Mouse (Mus musculus): ENCODE data around the gene Smarcad1. TPM values are rescaled to one million over a fixed set of nuclear protein-coding genes. Genes with fewer than 3 reads are reported as not detected.

Gene Smarcad1
- polyA plus RNA-seq, 1 experiment from 2014 or later = 86.5 TPM

DNA sequence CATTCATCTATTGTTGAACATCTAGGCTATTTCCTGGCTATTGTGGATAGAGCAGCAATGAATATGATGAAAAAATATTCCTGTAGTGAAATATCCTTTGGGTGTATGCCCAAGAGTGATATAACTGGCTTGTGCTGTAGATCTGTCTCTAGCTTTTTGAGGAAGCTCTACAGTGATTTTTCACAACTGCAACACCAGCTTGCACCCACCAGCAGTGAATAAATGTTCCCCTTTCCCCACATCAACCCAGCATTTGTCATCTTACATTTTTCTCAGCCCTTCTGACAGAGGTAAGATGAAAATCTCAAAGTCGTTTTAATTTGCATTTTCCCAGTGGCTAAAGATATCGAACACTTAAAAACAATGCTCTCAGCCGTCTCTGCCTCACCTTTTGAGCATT lies 111.2 kb downstream of the Smarcad1 start:
- H3K27ac ChIP-seq (ENCODE audit: low read depth, low read length) = no peak overlapping the region
- no peaks in the 10 kb centered on the region for H3K36me3 ChIP-seq (ENCODE audit: control insufficient read depth, insufficient read depth, low read length)
- H3K27me3 ChIP-seq (ENCODE audit: control insufficient read depth, insufficient read depth, low read length) = no peaks in the 10 kb centered on the region
- peaks cover 3% of the 10 kb centered on the region; the same call in 1 of the 2 replicates for H3K4me1 ChIP-seq (ENCODE audit: control insufficient read depth, insufficient read depth, low read length)
- no peak overlapping the region for H3K9ac ChIP-seq (replicated peaks; ENCODE audit: low read depth, low read length)
- H3K9me3 ChIP-seq (ENCODE audit: control insufficient read depth, low read length) = no peaks in the 10 kb centered on the region
- no peak for ATAC-seq (ENCODE audit: low read depth)
- 85% methylated on average over 3 of the region's 3 CpGs for WGBS
- no peak overlapping the region for H3K4me2 ChIP-seq (ENCODE audit: low read depth, low read length)
- no peak overlapping the region for H3K4me3 ChIP-seq (ENCODE audit: low read depth, low read length)

DNA sequence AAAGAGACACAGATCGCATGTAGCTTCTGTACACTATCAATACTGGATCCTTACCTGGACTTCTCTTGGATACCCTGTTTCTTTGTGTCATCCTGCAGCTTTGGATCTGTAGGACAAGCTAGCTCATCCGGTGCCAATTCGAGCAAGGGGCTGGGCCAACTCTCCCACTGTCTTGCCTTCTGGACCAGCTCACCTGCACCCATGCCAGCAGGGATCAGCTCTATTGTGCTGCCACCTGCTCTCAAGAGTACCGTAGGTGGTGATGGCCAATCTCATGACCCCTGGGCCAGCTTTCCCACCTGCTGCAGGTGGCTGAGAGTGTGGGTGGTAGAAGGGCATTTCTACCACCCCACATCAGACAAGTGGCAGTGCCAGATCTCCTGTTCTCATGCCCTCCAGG lies 114.7 kb downstream of the Smarcad1 start:
- 95% methylated on average over 4 of the region's 4 CpGs for WGBS
- Histone ChIP-seq H3K9ac (replicated peaks; ENCODE audit: low read depth, low read length) (no peak overlapping the region), H3K9me3 (ENCODE audit: control insufficient read depth, low read length) (no peaks in the 10 kb centered on the region), H3K36me3 (ENCODE audit: control insufficient read depth, insufficient read depth, low read length) (no peaks in the 10 kb centered on the region), H3K4me3 (ENCODE audit: low read depth, low read length) (no peak overlapping the region), H3K4me2 (ENCODE audit: low read depth, low read length) (no peak overlapping the region), H3K27ac (ENCODE audit: low read depth, low read length) (no peak overlapping the region), H3K27me3 (ENCODE audit: control insufficient read depth, insufficient read depth, low read length) (no peaks in the 10 kb centered on the region), H3K4me1 (ENCODE audit: control insufficient read depth, insufficient read depth, low read length) (no peaks in the 10 kb centered on the region)
- no peak for ATAC-seq (ENCODE audit: low read depth)

DNA sequence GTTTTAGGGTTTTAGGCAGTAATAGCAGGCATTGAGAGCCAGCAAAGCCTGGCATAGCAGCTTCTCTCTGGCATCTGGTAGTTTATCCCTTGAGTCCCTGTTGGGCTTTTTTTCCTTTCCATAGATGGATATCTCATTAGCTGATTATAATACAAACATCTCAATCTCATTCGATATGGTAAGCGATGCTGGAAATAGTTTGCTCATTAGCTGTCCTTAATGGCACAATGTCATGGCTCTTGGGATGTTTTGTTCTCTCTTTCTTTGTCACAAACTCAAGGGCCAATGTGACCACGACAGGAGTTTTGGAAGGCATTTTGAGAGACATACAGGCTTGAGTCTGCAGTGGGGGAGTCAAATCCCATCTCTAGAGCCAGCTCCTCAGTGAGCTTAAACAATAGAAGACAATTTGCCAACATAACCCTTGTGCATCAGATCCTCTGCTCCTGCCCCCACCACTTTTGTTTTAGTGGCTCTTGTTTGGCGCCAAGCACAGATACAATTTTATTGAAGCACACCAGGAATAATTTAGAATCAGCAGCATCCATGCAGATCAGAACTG lies 117.1 kb downstream of the Smarcad1 start:
- ATAC-seq (ENCODE audit: low read depth) = no peak
- no peaks in the 10 kb centered on the region for H3K4me1 ChIP-seq (ENCODE audit: control insufficient read depth, insufficient read depth, low read length)
- no peaks in the 10 kb centered on the region for H3K36me3 ChIP-seq (ENCODE audit: control insufficient read depth, insufficient read depth, low read length)

DNA sequence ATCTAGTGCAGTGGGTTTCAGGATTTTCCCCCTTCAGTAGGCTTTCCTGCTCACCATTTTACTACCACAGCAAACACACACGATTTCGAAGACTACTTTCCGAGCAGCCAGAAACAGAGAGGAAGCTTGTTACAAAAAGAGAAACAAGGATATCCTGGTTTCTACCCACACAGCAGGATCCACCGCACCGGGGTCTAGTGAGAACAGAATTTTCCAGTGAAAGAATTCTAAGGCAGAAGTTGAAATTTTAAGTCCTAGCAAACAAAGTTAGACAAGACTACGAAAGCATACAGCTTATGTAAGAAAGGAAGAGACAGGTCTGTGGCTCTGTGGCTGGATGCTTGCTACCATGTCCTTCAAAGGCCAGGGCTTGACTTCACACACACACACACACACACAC lies 121.8 kb downstream of the Smarcad1 start:
- Histone ChIP-seq H3K4me3 (ENCODE audit: low read depth, low read length) (no peak overlapping the region), H3K4me1 (ENCODE audit: control insufficient read depth, insufficient read depth, low read length) (no peaks in the 10 kb centered on the region), H3K4me2 (ENCODE audit: low read depth, low read length) (no peak overlapping the region), H3K27ac (ENCODE audit: low read depth, low read length) (no peak overlapping the region), H3K9ac (replicated peaks; ENCODE audit: low read depth, low read length) (no peak overlapping the region), H3K27me3 (ENCODE audit: control insufficient read depth, insufficient read depth, low read length) (no peaks in the 10 kb centered on the region), H3K9me3 (ENCODE audit: control insufficient read depth, low read length) (no peaks in the 10 kb centered on the region), H3K36me3 (ENCODE audit: control insufficient read depth, insufficient read depth, low read length) (no peaks in the 10 kb centered on the region)
- WGBS = 81% methylated on average over 6 of the region's 6 CpGs
- no peak for ATAC-seq (ENCODE audit: low read depth)

More for the DNA sequence above, 117.1 kb downstream of the Smarcad1 start:
- Histone ChIP-seq H3K9me3 (ENCODE audit: control insufficient read depth, low read length) (no peaks in the 10 kb centered on the region), H3K27ac (ENCODE audit: low read depth, low read length) (no peak overlapping the region), H3K4me3 (ENCODE audit: low read depth, low read length) (no peak overlapping the region), H3K9ac (replicated peaks; ENCODE audit: low read depth, low read length) (no peak overlapping the region), H3K27me3 (ENCODE audit: control insufficient read depth, insufficient read depth, low read length) (no peaks in the 10 kb centered on the region), H3K4me2 (ENCODE audit: low read depth, low read length) (no peak overlapping the region)
- 68% methylated on average over 4 of the region's 4 CpGs for WGBS

DNA sequence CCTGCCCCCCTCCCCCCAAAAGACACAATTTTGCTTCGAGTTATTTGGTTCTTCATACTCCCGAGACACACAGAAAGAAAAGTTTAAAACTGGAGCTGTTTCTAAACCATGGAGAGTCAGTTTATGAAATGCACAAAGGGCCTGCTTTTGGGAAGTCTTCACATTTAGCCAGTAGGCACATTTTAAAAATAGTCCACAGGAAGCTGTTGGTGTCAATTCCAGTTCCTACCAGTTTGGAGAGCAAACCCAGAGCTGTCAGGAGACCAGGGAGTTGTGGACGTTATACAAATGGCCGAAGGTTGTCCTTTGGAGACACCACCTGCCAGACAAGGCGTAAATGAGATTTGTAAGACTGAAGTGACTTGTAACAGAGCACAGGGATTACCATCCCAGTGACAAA lies 122.6 kb downstream of the Smarcad1 start:
- ATAC-seq (ENCODE audit: low read depth) = no peak
- Histone ChIP-seq H3K27ac (ENCODE audit: low read depth, low read length) (no peak overlapping the region), H3K4me1 (ENCODE audit: control insufficient read depth, insufficient read depth, low read length) (no peaks in the 10 kb centered on the region), H3K4me2 (ENCODE audit: low read depth, low read length) (no peak overlapping the region), H3K36me3 (ENCODE audit: control insufficient read depth, insufficient read depth, low read length) (no peaks in the 10 kb centered on the region), H3K4me3 (ENCODE audit: low read depth, low read length) (no peak overlapping the region), H3K27me3 (ENCODE audit: control insufficient read depth, insufficient read depth, low read length) (no peaks in the 10 kb centered on the region), H3K9ac (replicated peaks; ENCODE audit: low read depth, low read length) (no peak overlapping the region), H3K9me3 (ENCODE audit: control insufficient read depth, low read length) (no peaks in the 10 kb centered on the region)
- 70% methylated on average over 5 of the region's 5 CpGs for WGBS

Other genes with a start within 250 kb of the Smarcad1 start
- 4.3 TPM in 2 replicates for gene Hpgds, start 102.3 kb downstream of the Smarcad1 start, polyA plus RNA-seq (2014; fragmentation: Nextera tagmentation; extraction: Ambion mirVana)